Mouse (Mus musculus): ENCODE results near the gene Mmrn1. TPM values are rescaled to one million over a fixed set of nuclear protein-coding genes. Genes with fewer than 3 reads are reported as not detected.
A peak's percentile ranks its signal among the peaks of the same experiment; 100 is the strongest.

Gene Mmrn1
- polyA plus RNA-seq, 1 experiment from 2014 or later: 5.1 TPM

DNA sequence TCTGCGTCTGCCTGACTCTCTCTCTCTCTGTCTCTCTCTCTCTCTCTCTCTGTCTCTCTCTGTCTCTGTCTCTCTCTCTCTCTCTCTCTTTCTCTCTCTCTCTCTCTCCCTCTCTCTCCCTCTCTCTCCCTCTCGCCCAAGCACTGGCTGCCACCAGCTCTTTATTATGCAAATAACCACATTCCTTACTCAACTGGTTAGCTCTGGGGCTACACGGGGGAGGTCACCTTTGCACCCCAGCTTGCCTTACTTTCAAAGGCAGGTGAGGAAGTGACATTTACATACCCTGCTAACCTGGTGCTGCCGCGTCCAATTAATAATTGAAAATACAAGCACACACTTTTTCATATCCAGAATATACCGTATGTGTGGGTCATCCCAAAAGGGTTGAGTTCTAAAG lies 69.3 kb downstream of the Mmrn1 start:
- Histone ChIP-seq H3K27ac (replicated peaks) (no peak overlapping the region), H3K27me3 (no peaks in the 10 kb centered on the region), H3K9ac (replicated peaks) (no peak overlapping the region), H3K4me2 (replicated peaks) (peak overlapping the region; percentile 17), H3K4me3 (no peak overlapping the region), H3K9me3 (no peaks in the 10 kb centered on the region), H3K36me3 (no peaks in the 10 kb centered on the region), H3K4me1 (peaks cover 4% of the 10 kb centered on the region; the same call in 1 of the 2 replicates)
- 12% methylated on average over 6 of the region's 6 CpGs for WGBS
- ATAC-seq (ENCODE audit: low FRiP score, low read depth): peak; percentile 38; the same call in 1 of the 2 replicates

DNA sequence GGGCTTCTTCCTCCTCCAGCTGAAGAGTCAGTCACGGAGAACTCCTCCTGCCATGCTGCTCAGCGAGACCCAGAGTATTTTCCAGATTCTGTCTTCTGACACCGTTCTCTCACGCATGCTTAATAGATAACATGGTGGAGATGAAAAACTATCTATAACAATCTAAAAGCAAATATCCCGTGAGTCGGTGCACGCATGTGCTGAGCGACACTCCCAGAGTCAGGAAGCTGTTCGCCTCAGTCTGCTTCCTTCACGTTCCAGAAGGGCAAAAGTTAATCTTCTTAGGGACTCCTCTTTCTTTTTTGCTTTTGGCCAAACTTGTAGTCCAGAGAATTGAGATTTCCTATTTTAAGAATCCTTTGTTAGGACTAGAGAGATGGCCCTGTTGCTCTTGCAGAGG lies 69.7 kb downstream of the Mmrn1 start:
- peak; percentile 34; the same call in 1 of the 2 replicates for ATAC-seq (ENCODE audit: low FRiP score, low read depth)
- Histone ChIP-seq H3K4me2 (replicated peaks) (peak overlapping the region; percentile 17), H3K4me1 (peaks cover 4% of the 10 kb centered on the region; the same call in 1 of the 2 replicates), H3K27me3 (no peaks in the 10 kb centered on the region), H3K4me3 (no peak overlapping the region), H3K27ac (replicated peaks) (no peak overlapping the region), H3K36me3 (no peaks in the 10 kb centered on the region), H3K9me3 (no peaks in the 10 kb centered on the region), H3K9ac (replicated peaks) (no peak overlapping the region)
- 29% methylated on average over 10 of the region's 10 CpGs for WGBS

- Histone ChIP-seq H3K36me3 (no peaks in the 10 kb centered on the region), H3K9me3 (no peaks in the 10 kb centered on the region), H3K9ac (replicated peaks) (no peak overlapping the region), H3K27me3 (no peaks in the 10 kb centered on the region), H3K27ac (replicated peaks) (no peak overlapping the region), H3K4me1 (peaks cover 4% of the 10 kb centered on the region; the same call in 1 of the 2 replicates), H3K4me3 (no peak overlapping the region), H3K4me2 (replicated peaks) (no peak overlapping the region)
- 0 out of 2 replicates have a peak, but pooled peaks have one; percentile 12 for ATAC-seq (ENCODE audit: low FRiP score, low read depth)
- 72% methylated on average over 6 of the region's 6 CpGs for WGBS
Observed at GRCm38 (mm10) chr6:60995596-60995995, 70.8 kb downstream of the Mmrn1 start.

- 76% methylated on average over 1 of the region's 1 CpGs for WGBS
- no peak overlapping the region for H3K27ac ChIP-seq (replicated peaks)
Observed at GRCm38 (mm10) chr6:60996328-60996727, 71.6 kb downstream of the Mmrn1 start.

GRCm38 (mm10) chr6:61001003-61001790 lies 76.4 kb downstream of the Mmrn1 start:
- ATAC-seq (ENCODE audit: low FRiP score, low read depth): no peak
- Histone ChIP-seq H3K27ac (replicated peaks) (no peak overlapping the region), H3K4me1 (no peaks in the 10 kb centered on the region), H3K9me3 (peaks cover 12% of the 10 kb centered on the region), H3K4me3 (no peak overlapping the region), H3K36me3 (no peaks in the 10 kb centered on the region), H3K9ac (replicated peaks) (no peak overlapping the region), H3K4me2 (replicated peaks) (no peak overlapping the region), H3K27me3 (no peaks in the 10 kb centered on the region)
- 81% methylated on average over 6 of the region's 6 CpGs for WGBS

More at GRCm38 (mm10) chr6:60996328-60996727, 71.6 kb downstream of the Mmrn1 start:
- Histone ChIP-seq H3K27me3 (no peaks in the 10 kb centered on the region), H3K9me3 (peaks cover 4% of the 10 kb centered on the region; the same call in 1 of the 2 replicates), H3K4me2 (replicated peaks) (no peak overlapping the region), H3K4me3 (no peak overlapping the region), H3K9ac (replicated peaks) (no peak overlapping the region), H3K4me1 (peaks cover 4% of the 10 kb centered on the region; the same call in 1 of the 2 replicates), H3K36me3 (no peaks in the 10 kb centered on the region)
- ATAC-seq (ENCODE audit: low FRiP score, low read depth): no peak

DNA sequence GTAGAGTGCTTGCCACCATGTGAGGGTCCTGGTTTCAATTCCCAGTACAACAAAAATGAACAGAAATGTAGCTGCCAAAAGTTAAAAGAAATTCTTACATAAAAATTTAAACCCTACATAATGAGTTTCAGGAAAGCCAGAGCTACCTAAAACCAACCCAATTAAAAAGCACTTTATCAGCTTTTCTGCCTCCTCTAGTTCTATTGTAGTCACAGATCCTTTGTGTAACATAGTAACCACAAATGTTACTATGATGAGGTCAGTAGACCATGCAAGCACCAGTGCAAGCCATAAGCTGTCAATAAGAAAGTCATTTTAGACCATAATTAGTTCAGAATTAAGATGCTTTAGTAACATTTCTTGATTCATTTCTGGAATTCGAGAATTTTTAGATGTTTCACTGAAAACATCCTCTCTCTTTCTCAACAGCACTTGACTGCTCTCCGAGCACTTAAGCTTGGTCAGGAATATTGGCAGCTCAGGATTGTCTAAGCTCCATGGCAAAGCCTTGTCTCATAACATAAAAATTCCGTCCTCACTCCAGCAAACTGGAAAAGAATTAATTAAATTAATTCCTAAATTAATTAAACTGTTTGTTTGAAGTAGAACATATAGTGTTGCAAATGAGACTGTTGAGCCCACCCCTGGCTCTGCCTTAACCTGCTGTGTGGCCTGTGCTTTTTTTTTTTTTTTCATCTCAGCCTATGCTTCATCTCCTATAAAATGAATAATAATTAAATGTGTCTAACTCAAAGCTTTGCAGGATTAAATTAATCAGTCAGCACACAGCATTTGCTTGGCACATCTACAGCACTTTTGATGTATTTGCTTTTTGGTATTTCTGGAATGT lies 79.4 kb downstream of the Mmrn1 start:
- H3K36me3 ChIP-seq: no peaks in the 10 kb centered on the region
- 22% methylated on average over 3 of the region's 3 CpGs for WGBS
- no peak overlapping the region for H3K9ac ChIP-seq (replicated peaks)
- no peaks in the 10 kb centered on the region for H3K4me1 ChIP-seq
- H3K4me2 ChIP-seq (replicated peaks): no peak overlapping the region
- ATAC-seq (ENCODE audit: low FRiP score, low read depth): 0 out of 2 replicates have a peak, but pooled peaks have one; percentile 23
- peaks cover 12% of the 10 kb centered on the region for H3K9me3 ChIP-seq
- no peak overlapping the region for H3K27ac ChIP-seq (replicated peaks)
- no peaks in the 10 kb centered on the region for H3K27me3 ChIP-seq
- no peak overlapping the region for H3K4me3 ChIP-seq

DNA sequence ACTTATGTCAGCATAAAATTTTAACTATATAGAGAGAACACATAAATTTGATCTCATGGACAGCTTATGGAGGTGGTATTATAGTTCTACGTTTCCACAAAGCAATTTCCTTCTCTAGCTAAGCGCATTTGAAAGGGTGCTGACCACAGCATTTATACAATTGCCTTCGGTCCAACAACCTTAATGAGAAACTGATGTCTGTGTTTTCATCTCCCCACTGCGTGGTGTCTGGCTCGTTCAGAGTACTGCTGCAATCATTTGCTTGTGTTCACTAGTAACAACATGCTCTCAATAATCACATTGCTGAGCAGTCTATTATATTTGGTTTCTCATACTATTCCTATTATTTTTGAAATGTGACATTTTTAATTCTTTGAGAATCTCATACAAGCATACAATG lies 89.0 kb downstream of the Mmrn1 start:
- 68% methylated on average over 5 of the region's 5 CpGs for WGBS
- no peak overlapping the region for H3K4me3 ChIP-seq
- H3K9ac ChIP-seq (replicated peaks): no peak overlapping the region
- H3K27ac ChIP-seq (replicated peaks): no peak overlapping the region
- H3K4me2 ChIP-seq (replicated peaks): no peak overlapping the region
- H3K36me3 ChIP-seq: no peaks in the 10 kb centered on the region
- H3K4me1 ChIP-seq: no peaks in the 10 kb centered on the region
- no peaks in the 10 kb centered on the region for H3K27me3 ChIP-seq
- H3K9me3 ChIP-seq: no peaks in the 10 kb centered on the region
- ATAC-seq (ENCODE audit: low FRiP score, low read depth): no peak

- ATAC-seq (ENCODE audit: low FRiP score, low read depth): no peak
- Histone ChIP-seq H3K4me2 (replicated peaks) (no peak overlapping the region), H3K9me3 (no peaks in the 10 kb centered on the region)
Observed at GRCm38 (mm10) chr6:61019689-61020088, 94.9 kb downstream of the Mmrn1 start.

DNA sequence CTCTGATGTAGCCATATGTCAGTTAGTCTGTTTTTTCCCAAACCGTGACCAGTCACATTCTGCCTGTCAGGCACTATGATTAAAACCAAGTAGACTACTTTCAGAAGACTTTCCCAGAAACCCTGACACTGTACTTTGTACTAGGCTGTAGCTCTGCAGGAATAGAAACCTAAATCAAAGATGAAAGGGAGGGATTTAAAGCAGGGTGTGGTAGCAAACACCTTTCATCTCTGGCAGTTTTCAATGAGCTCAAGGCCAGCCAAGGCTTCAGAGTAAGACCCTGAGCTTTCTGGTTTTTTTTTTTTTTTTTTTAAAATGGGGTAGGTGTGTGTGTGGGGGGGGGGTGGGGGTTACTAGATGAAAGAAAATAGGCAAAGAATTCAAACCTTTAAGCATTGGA lies 96.2 kb downstream of the Mmrn1 start:
- Histone ChIP-seq H3K4me1 (no peaks in the 10 kb centered on the region), H3K27ac (replicated peaks) (no peak overlapping the region), H3K9me3 (no peaks in the 10 kb centered on the region), H3K36me3 (no peaks in the 10 kb centered on the region), H3K9ac (replicated peaks) (no peak overlapping the region), H3K27me3 (no peaks in the 10 kb centered on the region), H3K4me2 (replicated peaks) (no peak overlapping the region), H3K4me3 (no peak overlapping the region)
- 71% methylated on average over 1 of the region's 1 CpGs for WGBS
- no peak for ATAC-seq (ENCODE audit: low FRiP score, low read depth)

More at GRCm38 (mm10) chr6:61019689-61020088, 94.9 kb downstream of the Mmrn1 start:
- Histone ChIP-seq H3K27ac (replicated peaks) (no peak overlapping the region), H3K4me3 (no peak overlapping the region), H3K36me3 (no peaks in the 10 kb centered on the region), H3K9ac (replicated peaks) (no peak overlapping the region), H3K4me1 (no peaks in the 10 kb centered on the region), H3K27me3 (no peaks in the 10 kb centered on the region)
- WGBS: 75% methylated on average over 1 of the region's 1 CpGs

- no peak for ATAC-seq (ENCODE audit: low FRiP score, low read depth)
- no peak overlapping the region for H3K4me2 ChIP-seq (replicated peaks)
- no peaks in the 10 kb centered on the region for H3K9me3 ChIP-seq
- H3K36me3 ChIP-seq: no peaks in the 10 kb centered on the region
- WGBS: 94% methylated on average over 1 of the region's 1 CpGs
- no peak overlapping the region for H3K27ac ChIP-seq (replicated peaks)
- no peak overlapping the region for H3K9ac ChIP-seq (replicated peaks)
- no peaks in the 10 kb centered on the region for H3K4me1 ChIP-seq
- no peaks in the 10 kb centered on the region for H3K27me3 ChIP-seq
- no peak overlapping the region for H3K4me3 ChIP-seq
Observed at GRCm38 (mm10) chr6:61033251-61033650, 108.5 kb downstream of the Mmrn1 start.

All from midbrain, embryonic 12.5 days (tissue).